Mouse (Mus musculus): Measurements from ENCODE around the gene Tead3.
"Not testable (repeated sequence)": the region's sequence is repeated elsewhere in the genome, so short reads cannot be mapped to it uniquely, and the experiment has no call there.

The Tead3 gene

DNA sequence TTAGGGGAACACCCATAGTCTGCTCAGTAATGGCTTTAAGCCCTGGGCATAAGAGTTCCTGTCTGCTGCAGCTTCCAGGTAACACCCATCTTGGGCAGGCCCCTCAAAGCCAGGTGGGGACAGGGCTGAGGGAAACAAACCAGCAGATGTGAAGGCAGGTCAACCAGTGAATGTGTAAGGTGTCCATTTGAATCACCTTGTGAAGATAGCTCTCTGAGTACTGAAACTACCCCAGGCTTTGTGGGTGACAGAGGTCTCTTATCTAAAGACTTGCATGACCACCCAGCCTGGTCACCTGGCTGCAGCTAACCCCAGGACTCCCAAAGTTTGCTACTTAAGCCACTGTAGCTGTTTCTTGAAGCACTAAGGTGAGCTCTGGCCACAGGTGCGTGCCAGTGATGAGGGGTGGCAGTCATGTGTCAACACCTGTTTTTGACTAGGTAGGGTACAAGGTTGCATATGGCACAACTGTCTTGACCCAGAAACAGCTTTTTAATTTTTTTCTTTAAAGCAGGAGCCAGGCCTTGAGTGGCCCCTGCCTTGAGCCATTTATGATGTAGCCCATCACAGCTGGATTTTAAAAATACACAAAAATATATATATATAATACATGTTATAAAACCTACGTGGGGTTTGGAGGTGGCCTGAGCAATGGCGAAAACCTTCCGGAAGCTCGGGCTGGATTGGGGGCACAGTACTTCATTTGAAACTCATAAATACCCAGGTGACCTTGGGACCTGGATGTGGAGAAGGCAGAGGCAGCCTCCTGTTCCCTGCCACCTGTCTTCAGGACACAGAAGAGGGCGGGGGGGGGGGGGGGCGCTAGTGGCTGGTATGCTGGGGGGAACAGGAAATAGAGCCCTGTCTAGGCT lies 19.1 kb downstream of the Tead3 start:
- DNase-seq (ENCODE audit: low spot score in 2 of 2), result no peak

DNA sequence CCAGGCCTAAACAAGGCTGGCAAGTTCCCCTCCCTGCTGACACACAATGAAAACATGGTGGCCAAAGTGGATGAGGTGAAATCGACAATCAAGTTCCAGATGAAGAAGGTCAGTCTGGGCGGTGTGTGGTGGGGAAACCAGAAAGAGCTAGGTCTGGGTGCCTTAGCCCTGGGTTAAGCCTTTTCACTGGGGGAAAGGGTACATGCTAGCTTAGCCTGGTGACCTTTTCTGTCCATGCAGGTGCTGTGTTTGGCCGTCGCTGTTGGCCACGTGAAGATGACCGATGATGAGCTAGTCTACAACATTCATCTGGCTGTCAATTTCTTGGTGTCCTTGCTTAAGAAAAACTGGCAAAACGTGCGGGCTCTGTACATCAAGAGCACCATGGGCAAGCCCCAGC lies 20.0 kb downstream of the Tead3 start:
- DNase-seq (ENCODE audit: low spot score in 2 of 2), result not testable (repeated sequence)

GRCm38 (mm10) chr17:28330232-28330546 lies 20.4 kb downstream of the Tead3 start:
- DNase-seq (ENCODE audit: low spot score in 2 of 2), result no peak

DNA sequence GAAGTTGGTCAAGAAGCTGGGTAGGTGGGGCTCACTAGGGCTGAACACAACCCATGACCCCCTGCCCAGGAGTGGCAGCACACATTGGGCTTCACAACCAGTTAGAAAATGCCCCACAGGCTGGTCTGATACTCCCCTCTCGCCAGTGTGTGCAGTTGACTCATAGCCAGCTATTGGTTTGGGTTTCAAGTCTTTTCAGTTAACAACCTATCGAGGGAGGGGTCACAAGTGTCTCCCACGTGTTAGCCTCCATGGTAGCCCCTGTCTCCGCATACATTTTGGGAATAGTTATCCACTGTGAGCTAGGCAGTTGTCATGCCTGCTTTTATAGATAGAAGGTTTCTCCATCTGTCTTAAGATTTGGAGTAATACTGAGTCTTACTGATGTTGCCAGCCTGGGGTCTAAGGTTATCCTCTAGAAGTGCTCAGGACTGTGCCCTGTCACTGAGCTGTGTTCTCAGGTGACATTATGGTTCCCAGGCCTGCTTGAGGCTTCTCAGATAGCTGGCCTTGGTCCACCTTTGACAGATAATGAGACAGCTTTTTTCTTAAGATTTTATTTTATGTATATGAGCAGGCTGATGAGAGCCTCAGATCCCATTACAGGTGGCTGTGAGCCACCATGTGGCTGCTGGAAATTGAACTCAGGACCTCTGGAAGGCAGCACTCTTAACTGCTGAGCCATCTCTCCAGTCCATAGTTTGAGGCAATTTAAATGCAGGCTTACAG lies 20.9 kb downstream of the Tead3 start:
- no peak for DNase-seq (ENCODE audit: low spot score in 2 of 2)

GRCm38 (mm10) chr17:28328946-28329345 lies 21.7 kb downstream of the Tead3 start:
- DNase-seq (ENCODE audit: low spot score in 2 of 2), result no peak

GRCm38 (mm10) chr17:28328366-28328928 lies 22.2 kb downstream of the Tead3 start, which contains the start of gene Rpl10a:
Gene Rpl10a, plus strand, starts transcription at chr17:28328471.
- peak; percentile 87 to 97 for DNase-seq (ENCODE audit: low spot score in 2 of 2)

- peak; percentile 53 to 60 for DNase-seq (ENCODE audit: low spot score in 2 of 2)
These were observed 22.8 kb downstream of the Tead3 start for GRCm38 (mm10) chr17:28327673-28328325.

GRCm38 (mm10) chr17:28326951-28327350 lies 23.7 kb downstream of the Tead3 start:
- no peak for DNase-seq (ENCODE audit: low spot score in 2 of 2)

DNA sequence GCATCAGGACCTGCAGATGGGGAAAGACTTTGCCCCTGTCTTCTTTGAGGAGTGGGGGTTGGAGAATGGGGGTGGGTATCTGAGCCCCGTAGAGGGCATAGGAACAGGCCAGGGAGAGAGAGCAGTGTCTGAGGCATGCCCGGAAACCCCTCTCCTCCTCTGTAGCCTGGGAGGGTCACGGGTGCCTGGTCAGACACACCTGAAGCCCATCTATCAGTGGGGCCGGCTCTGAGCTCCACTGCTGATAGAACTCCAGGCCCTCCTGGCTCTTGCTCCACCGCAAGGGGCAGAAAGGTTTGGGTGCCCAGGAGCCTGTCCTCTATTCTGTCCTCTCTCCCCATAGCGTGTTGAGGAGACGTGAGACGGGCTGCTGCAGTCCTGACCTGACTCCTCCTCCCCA lies 24.9 kb downstream of the Tead3 start:
- DNase-seq (ENCODE audit: low spot score in 2 of 2), result no peak

GRCm38 (mm10) chr17:28324416-28324815 lies 26.2 kb downstream of the Tead3 start:
- not testable (repeated sequence) for DNase-seq (ENCODE audit: low spot score in 2 of 2)

GRCm38 (mm10) chr17:28323786-28324185 lies 26.8 kb downstream of the Tead3 start:
- DNase-seq (ENCODE audit: low spot score in 2 of 2), result no peak

DNA sequence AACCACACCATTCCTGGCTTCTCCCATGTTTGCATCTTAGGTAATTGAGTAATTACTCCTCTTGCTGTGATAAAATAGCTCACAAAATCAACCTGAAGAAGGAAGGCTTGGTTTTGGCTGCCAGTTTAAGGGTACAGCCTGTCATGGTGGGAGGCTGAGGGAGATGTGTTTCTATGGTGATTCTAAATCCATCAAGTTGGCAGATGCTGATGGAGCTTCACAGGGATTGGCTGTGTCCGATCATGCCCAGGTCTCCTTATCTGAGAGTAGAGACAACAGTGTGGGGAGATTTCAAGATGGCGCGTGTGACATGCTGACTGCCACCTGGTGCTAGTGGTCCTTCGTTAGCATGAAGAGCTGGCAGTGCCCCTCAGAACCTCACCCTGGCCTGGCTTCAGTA lies 28.9 kb downstream of the Tead3 start:
- no peak for DNase-seq (ENCODE audit: low spot score in 2 of 2)

DNA sequence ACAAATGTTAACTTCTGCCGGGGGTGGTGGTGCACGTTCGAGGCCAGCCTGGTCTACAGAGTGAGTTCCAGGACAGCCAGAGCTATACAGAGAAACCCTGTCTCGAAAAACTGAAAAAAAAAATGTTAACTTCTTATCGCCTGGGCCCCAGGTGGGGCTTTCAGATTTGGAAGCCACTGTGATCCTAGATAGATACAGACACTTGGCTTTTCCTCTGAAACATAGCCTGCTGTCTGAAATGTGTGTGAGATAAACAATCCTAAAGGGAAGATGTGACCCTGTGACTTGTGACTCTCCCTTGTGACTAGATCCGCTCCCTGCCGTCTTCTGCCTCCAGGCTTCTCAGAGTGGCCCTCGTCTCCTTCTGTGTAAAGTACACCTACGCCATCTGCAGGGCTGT lies 32.9 kb downstream of the Tead3 start:
- DNase-seq (ENCODE audit: low spot score in 2 of 2), result no peak

DNA sequence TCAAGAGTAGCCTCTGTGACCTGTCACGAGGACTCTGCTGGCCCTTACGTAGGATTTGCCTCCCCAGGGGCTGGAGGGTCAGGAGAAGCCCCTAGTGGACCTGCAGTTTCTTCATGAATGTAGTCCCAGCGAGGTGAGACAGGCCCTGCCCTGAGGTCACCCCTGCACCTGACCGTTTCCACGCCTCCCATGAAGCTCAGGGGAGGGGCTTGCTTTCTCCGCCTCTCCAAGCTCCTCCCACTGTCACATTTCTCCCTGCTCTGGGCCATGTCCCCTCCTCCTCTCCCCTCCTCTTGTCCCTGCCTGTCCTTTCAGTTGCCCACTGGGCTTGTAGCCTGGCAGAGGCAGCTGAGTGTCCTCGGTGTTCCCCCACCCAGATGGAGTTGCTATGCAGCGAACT lies 33.5 kb downstream of the Tead3 start:
- no peak for DNase-seq (ENCODE audit: low spot score in 2 of 2)

GRCm38 (mm10) chr17:28316476-28316875 lies 34.1 kb downstream of the Tead3 start:
- DNase-seq (ENCODE audit: low spot score in 2 of 2), result no peak

- DNase-seq (ENCODE audit: low spot score in 2 of 2), result no peak
These were observed 34.9 kb downstream of the Tead3 start for GRCm38 (mm10) chr17:28315611-28316160.

DNA sequence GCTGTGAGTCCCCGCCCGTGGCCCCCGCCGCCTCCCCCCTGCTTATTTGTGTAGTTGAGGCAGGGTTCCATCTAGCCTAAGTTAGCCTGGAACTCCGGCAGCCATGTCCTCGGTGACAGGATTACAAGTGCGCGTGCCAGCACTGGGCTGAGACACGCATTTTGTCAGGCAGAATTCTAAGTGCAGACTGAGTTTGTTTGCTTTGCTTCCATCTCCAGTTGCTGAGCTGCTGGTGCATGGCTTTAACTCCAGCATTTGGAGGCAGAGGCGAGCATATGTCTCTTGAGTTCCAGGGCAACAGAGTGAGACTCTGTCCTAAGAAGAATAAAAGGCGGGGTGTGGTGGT lies 36.8 kb downstream of the Tead3 start:
- DNase-seq (ENCODE audit: low spot score in 2 of 2), result no peak

DNA sequence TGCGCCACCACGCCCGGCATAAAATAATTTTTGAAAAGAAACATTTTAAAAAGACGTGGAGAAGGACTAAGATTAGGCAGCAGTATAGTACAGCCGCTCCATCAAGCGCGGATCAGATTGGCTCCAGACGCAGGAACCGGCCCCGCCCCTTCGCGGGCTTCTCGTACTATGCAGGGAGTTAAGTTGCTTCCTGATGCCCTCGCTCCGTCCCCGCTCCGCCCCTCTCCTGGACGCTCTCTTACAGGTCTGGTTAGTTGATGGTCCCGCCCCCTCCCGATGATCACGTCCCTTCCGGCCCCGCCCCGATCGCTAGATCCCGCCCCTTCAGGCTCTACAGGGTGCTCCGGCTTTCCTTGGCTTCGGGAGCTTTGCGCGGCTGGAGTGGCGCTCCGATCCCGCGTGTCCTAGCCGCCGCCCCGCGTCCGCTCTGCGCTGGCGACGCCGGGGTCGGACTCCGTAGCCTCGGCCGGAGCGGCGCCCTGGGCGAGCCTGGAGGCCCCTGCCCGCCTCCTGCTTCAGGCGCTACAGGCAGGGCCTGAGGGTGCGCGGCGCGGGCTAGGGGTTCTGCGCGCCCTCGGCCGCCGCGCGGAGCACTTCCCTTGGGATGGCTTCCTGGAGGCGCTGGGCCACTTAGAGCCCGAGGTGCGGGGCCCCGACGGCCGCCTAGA lies 37.3 kb downstream of the Tead3 start, which contains the start of gene Fance:
Gene Fance (plus strand): TSS at position 308 of the 668 bp plus-strand sequence.
- DNase-seq (ENCODE audit: low spot score in 2 of 2), result peak; percentile 88 to 94

- DNase-seq (ENCODE audit: low spot score in 2 of 2), result no peak
These were observed 38.1 kb downstream of the Tead3 start for GRCm38 (mm10) chr17:28312232-28313211.
